In genomic region chr11:43751542-43751941, GRCm38 (mm10) we compare ENCODE assay signal across 18 mouse cellular contexts. TPM values are rescaled to one million over a fixed set of nuclear protein-coding genes. Genes with fewer than 3 reads are reported as not detected.
DNase-seq lines count a peak whose midpoint lies in the region; ATAC-seq and TF ChIP-seq lines count a peak whose summit lies in the region.
"Had no signal": no experiment of that assay in that cellular context is flagged by ENCODE, and none has a peak within 500 bp of the region (broad histone marks: within the 10 kb centered on the region; RNA-seq: fewer than 3 reads in every experiment).

No protein-coding gene starts in this region.

- H3K9me3 ChIP-seq in forebrain, postnatal 0 days (ENCODE audit: low read length) = no peaks in the 10 kb centered on the region
- H3K9me3 ChIP-seq in forebrain, embryonic 11.5 days (ENCODE audit: control insufficient read depth, low read length) = no peaks in the 10 kb centered on the region
- H3K9me3 ChIP-seq in embryonic facial prominence, embryonic 10.5 days = no peaks in the 10 kb centered on the region
- H3K9me3 ChIP-seq: heart, embryonic 10.5 days; midbrain, embryonic 10.5 days; neural tube, embryonic 15.5 days had no signal

- H3K4me2 ChIP-seq in forebrain, postnatal 0 days (ENCODE audit: low read depth) = no peak overlapping the region
- H3K4me2 ChIP-seq in forebrain, embryonic 11.5 days (ENCODE audit: low read depth, low read length, severe bottlenecking) = no peak overlapping the region
- H3K4me2 ChIP-seq: neural tube, embryonic 15.5 days had no signal

- no peaks in the 10 kb centered on the region for H3K36me3 ChIP-seq in forebrain, postnatal 0 days (ENCODE audit: insufficient read depth)
- no peaks in the 10 kb centered on the region for H3K36me3 ChIP-seq in forebrain, embryonic 11.5 days (ENCODE audit: control insufficient read depth, insufficient read depth, low read length)
- H3K36me3 ChIP-seq in embryonic facial prominence, embryonic 10.5 days (replicated peaks) = no peaks in the 10 kb centered on the region
- H3K36me3 ChIP-seq: heart, embryonic 10.5 days; midbrain, embryonic 10.5 days; neural tube, embryonic 15.5 days had no signal

- H3K9ac ChIP-seq in forebrain, postnatal 0 days = no peak overlapping the region
- no peak overlapping the region for H3K9ac ChIP-seq in forebrain, embryonic 11.5 days (ENCODE audit: low read length)
- H3K9ac ChIP-seq: neural tube, embryonic 15.5 days had no signal

- no peaks in the 10 kb centered on the region for H3K27me3 ChIP-seq in forebrain, postnatal 0 days (ENCODE audit: insufficient read depth, low read length)
- H3K27me3 ChIP-seq in forebrain, embryonic 11.5 days (ENCODE audit: control insufficient read depth, insufficient read depth, low read length) = no peaks in the 10 kb centered on the region; the same call in 1 of the 2 replicates
- no peaks in the 10 kb centered on the region for H3K27me3 ChIP-seq in embryonic facial prominence, embryonic 10.5 days (replicated peaks; ENCODE audit: low read depth, poor library complexity, severe bottlenecking)
- H3K27me3 ChIP-seq: neural tube, embryonic 15.5 days had no signal

- DNase-seq in forebrain, postnatal 0 days = no peak
- DNase-seq in forebrain, embryonic 11.5 days (ENCODE audit: low spot score) = no peak
- DNase-seq in layer of hippocampus, adult 2 months (ENCODE audit: low spot score in 2 of 2) = no peak
- DNase-seq in layer of hippocampus, adult 9-10 months (ENCODE audit: low spot score) = no peak
- peak; percentile 69 for DNase-seq in 416B (ENCODE audit: low read depth)
- peak; percentile 4 for DNase-seq in T-cell, adult 2 months (ENCODE audit: low spot score)
- no peak for DNase-seq in embryonic facial prominence, embryonic 10.5 days (ENCODE audit: low spot score)
- no peak for DNase-seq in cerebellum, postnatal 36 days
- DNase-seq: B cell, adult 2 months; cerebellum, adult 18-20 months; heart, postnatal 36 days; lung, postnatal 36 days; thymus, postnatal 4 days had no signal

- no peak overlapping the region for H3K4me3 ChIP-seq in forebrain, postnatal 0 days (ENCODE audit: low read depth, low read length)
- H3K4me3 ChIP-seq in forebrain, embryonic 11.5 days (ENCODE audit: low read depth, low read length) = no peak overlapping the region
- H3K4me3 ChIP-seq in layer of hippocampus, adult 2 months = no peak overlapping the region
- no peak overlapping the region for H3K4me3 ChIP-seq in embryonic facial prominence, embryonic 10.5 days
- H3K4me3 ChIP-seq: heart, embryonic 10.5 days; midbrain, embryonic 10.5 days; neural tube, embryonic 15.5 days had no signal

- WGBS in forebrain, postnatal 0 days = 75% methylated on average over 2 of the region's 2 CpGs
- WGBS in forebrain, embryonic 11.5 days = 63% methylated on average over 2 of the region's 2 CpGs
- 64% methylated on average over 2 of the region's 2 CpGs for WGBS in embryonic facial prominence, embryonic 10.5 days

- ATAC-seq in forebrain, postnatal 0 days = no peak
- no peak for ATAC-seq in forebrain, embryonic 11.5 days (replicated peaks; ENCODE audit: low FRiP score)
- ATAC-seq: forebrain, embryonic 14.5 days; inflammation-experienced regulatory T-cells, adult 6 months had no signal

- H3K4me1 ChIP-seq in forebrain, postnatal 0 days (ENCODE audit: insufficient read depth) = peaks cover 4% of the 10 kb centered on the region; the same call in 1 of the 2 replicates
- peaks cover 4% of the 10 kb centered on the region; the same call in 1 of the 2 replicates for H3K4me1 ChIP-seq in forebrain, embryonic 11.5 days (replicated peaks; ENCODE audit: control insufficient read depth, insufficient read depth, low read length)
- peaks cover 12% of the 10 kb centered on the region for H3K4me1 ChIP-seq in embryonic facial prominence, embryonic 10.5 days

- H3K27ac ChIP-seq in forebrain, postnatal 0 days (ENCODE audit: low read depth, low read length) = no peak overlapping the region
- H3K27ac ChIP-seq in forebrain, embryonic 11.5 days (ENCODE audit: low read depth, low read length) = no peak overlapping the region
- no peak overlapping the region for H3K27ac ChIP-seq in layer of hippocampus, adult 2 months
- no peak overlapping the region for H3K27ac ChIP-seq in embryonic facial prominence, embryonic 10.5 days (replicated peaks)
- H3K27ac ChIP-seq: heart, embryonic 10.5 days; midbrain, embryonic 10.5 days; neural tube, embryonic 15.5 days had no signal

- TF ChIP-seq CTCF in forebrain, postnatal 0 days (IDR thresholded peaks at IDR 0.05; ENCODE audit: low read depth) = 0 out of 2 replicates have a peak, but pooled peaks have one; percentile 11
- TF ChIP-seq CTCF in layer of hippocampus, adult 2 months (conservative IDR thresholded peaks at IDR 0.05) = peak; percentile 57

RNA-seq across cellular contexts. Expression of gene Ttc1, which starts 3.7 kb away (rescaled TPM):
- 38.6 and 70.0 TPM in 2 replicates for total RNA-seq in forebrain, postnatal 0 days (2014; rRNA removed)
- polyA plus RNA-seq in forebrain, postnatal 0 days (2015; fragmentation: Nextera tagmentation; extraction: Ambion mirVana) = 71.3 and 76.9 TPM in 2 replicates
- polyA plus RNA-seq in forebrain, embryonic 11.5 days (2014; fragmentation: Nextera tagmentation; extraction: Ambion mirVana) = 75.1 and 78.5 TPM in 2 replicates
- 10 to 100 TPM; 55.1 to 58.2 TPM for total RNA-seq in layer of hippocampus, adult 2 months (2021)
- polyA plus RNA-seq in embryonic facial prominence, embryonic 10.5 days (2016; fragmentation: Nextera tagmentation; extraction: Ambion mirVana) = 82.2 and 83.5 TPM in 2 replicates

Comparison
In these comparisons a context has a peak if more than half of its experiments do, and no peak if none do; other contexts are left out.
1. DNase-seq: peak in 416B (single experiment) and T-cell, adult 2 months (single experiment); none in forebrain, postnatal 0 days (single experiment), forebrain, embryonic 11.5 days (single experiment), layer of hippocampus, adult 2 months (0 of 2), layer of hippocampus, adult 9-10 months (single experiment), embryonic facial prominence, embryonic 10.5 days (single experiment) and cerebellum, postnatal 36 days (0 of 2).